8 mouse cellular contexts compared by ENCODE assay signal in the genomic region with DNA sequence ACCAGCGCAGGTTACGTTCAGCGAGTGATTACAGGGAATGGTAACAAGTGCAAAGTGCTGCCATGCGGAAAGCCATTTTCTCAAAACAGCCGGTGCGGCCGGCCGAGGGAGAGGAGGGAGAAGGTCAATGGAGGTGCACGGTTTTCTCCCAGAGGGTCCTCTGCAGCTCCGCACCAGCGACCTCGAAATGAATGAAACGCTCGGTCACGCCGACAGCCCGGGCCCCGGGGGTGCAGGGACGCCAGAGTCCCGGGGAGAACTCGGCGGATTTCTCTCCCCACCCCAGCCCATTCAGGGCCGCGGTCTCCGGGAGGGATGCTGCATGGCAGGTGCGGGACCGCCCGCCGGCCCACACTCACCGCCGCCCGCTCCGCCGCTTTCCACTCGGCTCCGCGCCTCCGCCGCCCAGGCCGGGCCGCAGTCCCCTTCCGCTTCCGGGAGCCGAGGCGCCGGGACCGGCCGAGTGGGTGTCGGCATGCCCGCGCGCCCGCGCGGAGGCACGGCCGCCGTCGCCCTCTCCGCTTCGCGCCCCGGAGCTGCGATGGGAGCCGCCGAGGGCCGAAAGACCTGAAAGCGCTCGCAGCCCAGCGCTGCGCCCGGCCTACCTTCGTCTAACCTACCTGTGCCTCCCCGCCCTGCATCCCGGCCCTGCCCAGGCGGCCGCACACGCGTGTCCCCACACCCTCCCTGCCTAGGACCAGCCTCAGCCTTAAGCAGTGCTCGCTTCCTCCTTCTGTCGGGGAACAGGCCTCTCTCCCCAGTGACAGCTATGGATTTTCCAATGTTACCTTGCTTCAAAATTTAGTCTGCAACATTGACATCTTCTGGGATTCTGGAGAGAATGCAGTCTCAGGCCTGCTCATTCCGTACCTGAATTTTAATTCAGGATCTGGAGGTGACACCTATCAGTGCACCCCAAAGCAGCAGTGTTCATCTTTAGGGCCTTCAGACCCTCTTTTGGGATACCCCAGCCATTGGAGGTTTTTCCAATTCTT. TPM values are rescaled to one million over a fixed set of nuclear protein-coding genes. Genes with fewer than 3 reads are reported as not detected.
DNase-seq lines count a peak whose midpoint lies in the region; ATAC-seq and TF ChIP-seq lines count a peak whose summit lies in the region.

A gene (minus strand): TSS at position 828 of the 995 bp plus-strand sequence.

- TF ChIP-seq EP300 in ES-Bruce4 (IDR thresholded peaks at IDR 0.05; ENCODE audit: insufficient read depth, low read depth, low read length) = no peak

- no peaks in the 10 kb centered on the region for H3K27me3 ChIP-seq in ES-Bruce4 (ENCODE audit: control insufficient read depth, insufficient read depth, low read length, poor library complexity, severe bottlenecking)
- H3K27me3 ChIP-seq in forebrain, postnatal 0 days (ENCODE audit: insufficient read depth, low read length) = no peaks in the 10 kb centered on the region
- no peaks in the 10 kb centered on the region for H3K27me3 ChIP-seq in lung, embryonic 16.5 days (ENCODE audit: control insufficient read depth, insufficient read depth, low read depth, low read length)
- no peaks in the 10 kb centered on the region for H3K27me3 ChIP-seq in thymus, adult 2 months (ENCODE audit: control insufficient read depth, insufficient read depth, low read length)

- H3K27ac ChIP-seq in ES-Bruce4 (ENCODE audit: insufficient read depth, low read length) = no peak within 1 kb of the TSS
- peak within 1 kb of the TSS; percentile 94 for H3K27ac ChIP-seq in forebrain, postnatal 0 days (ENCODE audit: low read depth, low read length)
- peak within 1 kb of the TSS; percentile 50 for H3K27ac ChIP-seq in lung, embryonic 16.5 days (ENCODE audit: low read length)
- H3K27ac ChIP-seq in thymus, adult 2 months (ENCODE audit: control insufficient read depth, insufficient read depth, low read length) = no peak within 1 kb of the TSS

- H3K36me3 ChIP-seq in ES-Bruce4 (ENCODE audit: control insufficient read depth, insufficient read depth, low read length, poor library complexity, severe bottlenecking) = no peaks in the 10 kb centered on the region
- H3K36me3 ChIP-seq in forebrain, postnatal 0 days (ENCODE audit: insufficient read depth) = no peaks in the 10 kb centered on the region
- no peaks in the 10 kb centered on the region for H3K36me3 ChIP-seq in lung, embryonic 16.5 days (ENCODE audit: control insufficient read depth, insufficient read depth, low read length)
- no peaks in the 10 kb centered on the region for H3K36me3 ChIP-seq in thymus, adult 2 months (ENCODE audit: control insufficient read depth, insufficient read depth, low read length)

- H3K9me3 ChIP-seq in ES-Bruce4 (replicated peaks; ENCODE audit: control insufficient read depth, insufficient read depth, low read length, poor library complexity, severe bottlenecking) = no peaks in the 10 kb centered on the region
- no peaks in the 10 kb centered on the region for H3K9me3 ChIP-seq in forebrain, postnatal 0 days (ENCODE audit: low read length)
- no peaks in the 10 kb centered on the region for H3K9me3 ChIP-seq in lung, embryonic 16.5 days (ENCODE audit: control insufficient read depth, low read length)

- H3K4me1 ChIP-seq in ES-Bruce4 (ENCODE audit: control insufficient read depth, insufficient read depth, low read length) = no peaks in the 10 kb centered on the region
- H3K4me1 ChIP-seq in forebrain, postnatal 0 days (ENCODE audit: insufficient read depth) = no peaks in the 10 kb centered on the region; the same call in none of the 2 replicates
- peaks cover 5% of the 10 kb centered on the region for H3K4me1 ChIP-seq in lung, embryonic 16.5 days (replicated peaks; ENCODE audit: control insufficient read depth, insufficient read depth, low read length)
- H3K4me1 ChIP-seq in thymus, adult 2 months (replicated peaks; ENCODE audit: control insufficient read depth, insufficient read depth, low read length) = peaks cover 4% of the 10 kb centered on the region; the same call in 1 of the 2 replicates

- TF ChIP-seq POLR2A in ES-Bruce4 (IDR thresholded peaks at IDR 0.05; ENCODE audit: insufficient read depth, low read length) = no peak
- 0 out of 2 replicates have a peak, but pooled peaks have one; percentile 26 for TF ChIP-seq POLR2A in thymus, adult 2 months (IDR thresholded peaks at IDR 0.05; ENCODE audit: control insufficient read depth, extremely low read depth, insufficient read depth, low read length, poor library complexity)

- DNase-seq in cerebellum, adult 11 months = peak; percentile 85
- peak; percentile 80 for DNase-seq in forebrain, postnatal 0 days
- peak; percentile 85 for DNase-seq in heart, postnatal 4 days
- peak; percentile 65 for DNase-seq in layer of hippocampus, adult 9-11 months
- peak; percentile 71 for DNase-seq in ovary, adult 18-20 months (ENCODE audit: low spot score)
- DNase-seq in thymus, adult 2 months = peak; percentile 82

- H3K4me3 ChIP-seq in ES-Bruce4 (ENCODE audit: low read depth, low read length) = peak within 1 kb of the TSS; percentile 60
- peak within 1 kb of the TSS; percentile 73 for H3K4me3 ChIP-seq in forebrain, postnatal 0 days (ENCODE audit: low read depth, low read length)
- peak within 1 kb of the TSS; percentile 67 for H3K4me3 ChIP-seq in lung, embryonic 16.5 days (ENCODE audit: low read length)
- H3K4me3 ChIP-seq in thymus, adult 2 months (ENCODE audit: control insufficient read depth, insufficient read depth, low read length) = peak within 1 kb of the TSS; percentile 59

- ATAC-seq in forebrain, postnatal 0 days = peak; percentile 91
- ATAC-seq in lung, embryonic 16.5 days (ENCODE audit: low read depth) = peak; percentile 92

- peak within 1 kb of the TSS; percentile 91 for H3K9ac ChIP-seq in ES-Bruce4 (ENCODE audit: low read depth, poor library complexity, severe bottlenecking)
- H3K9ac ChIP-seq in forebrain, postnatal 0 days = peak within 1 kb of the TSS; percentile 96
- peak within 1 kb of the TSS; percentile 82 for H3K9ac ChIP-seq in lung, embryonic 16.5 days (ENCODE audit: low read length)

- TF ChIP-seq CTCF in ES-Bruce4 (IDR thresholded peaks at IDR 0.05; ENCODE audit: low read depth, low read length) = no peak
- TF ChIP-seq CTCF in forebrain, postnatal 0 days (IDR thresholded peaks at IDR 0.05; ENCODE audit: low read depth) = peak; percentile 26; the same call in 1 of the 2 replicates
- no peak for TF ChIP-seq CTCF in thymus, adult 2 months (IDR thresholded peaks at IDR 0.05; ENCODE audit: borderline replicate concordance, control insufficient read depth, extremely low read depth, insufficient read depth, low read length, poor library complexity)

- under 1% methylated on average over 62 of the region's 82 CpGs for WGBS in forebrain, postnatal 0 days
- under 1% methylated on average over 75 of the region's 82 CpGs for WGBS in lung, embryonic 16.5 days
- 2% methylated on average over 82 of the region's 82 CpGs for WGBS in thymus, adult 2 months

- H3K4me2 ChIP-seq in forebrain, postnatal 0 days (ENCODE audit: low read depth) = peak within 1 kb of the TSS; percentile 68
- H3K4me2 ChIP-seq in lung, embryonic 16.5 days (ENCODE audit: low read depth, low read length) = peak within 1 kb of the TSS; percentile 75

RNA-seq across cellular contexts. Expression of the gene that starts here (rescaled TPM):
- 38.2 and 41.6 TPM in 2 replicates for polyA plus RNA-seq in ES-Bruce4 (2011; ENCODE audit: insufficient read depth, insufficient read length, low read depth, missing spikeins)
- 31.6 and 39.6 TPM in 2 replicates for total RNA-seq in forebrain, postnatal 0 days (2014; rRNA removed)
- 6.2 and 11.9 TPM in 2 replicates for polyA plus RNA-seq in forebrain, postnatal 0 days (2015; fragmentation: Nextera tagmentation; extraction: Ambion mirVana)
- total RNA-seq in heart, postnatal 4 days (2021) = 10 to 100 TPM; 19.8 to 20.3 TPM
- 15.7 and 17.9 TPM in 2 replicates for polyA plus RNA-seq in lung, embryonic 16.5 days (2015; fragmentation: Nextera tagmentation; extraction: Ambion mirVana)
- 7.4 and 9.3 TPM in 2 replicates for polyA plus RNA-seq in thymus, adult 2 months (2012; rRNA removed)

Comparison
In these comparisons a context has a peak if more than half of its experiments do, and no peak if none do; other contexts are left out.
1. H3K27ac ChIP-seq: peak in forebrain, postnatal 0 days (single experiment) and lung, embryonic 16.5 days (single experiment); none in ES-Bruce4 (single experiment) and thymus, adult 2 months (single experiment).
2. Peak in every context shown above with its lines, with median percentiles within 50 percentile points of each other: H3K4me3 ChIP-seq, H3K9ac ChIP-seq and DNase-seq.